Mouse (Mus musculus): ENCODE measurements at regions not wholly inside any gene's neighbourhood (a gene's known extent, or its start where the extent isn't known, plus 50 kb on each side); places are given as distances from the start of the nearest gene placed in this dataset.
"Not testable (repeated sequence)": the region's sequence is repeated elsewhere in the genome, so short reads cannot be mapped to it uniquely, and the experiment has no call there.

- DNase-seq (ENCODE audit: low read depth, low spot score): no peak
Measured at GRCm38 (mm10) chr13:78904102-78904501, 704.5 kb upstream of the Nr2f1 start.

- no peak for DNase-seq (ENCODE audit: low read depth, low spot score)
Measured at GRCm38 (mm10) chr13:78900693-78901092, 701.1 kb upstream of the Nr2f1 start.

- DNase-seq (ENCODE audit: low read depth, low spot score): no peak
Measured at GRCm38 (mm10) chr13:78892252-78892651, 692.7 kb upstream of the Nr2f1 start.

GRCm38 (mm10) chr13:78883062-78883461, 683.5 kb upstream of the Nr2f1 start:
- DNase-seq (ENCODE audit: low read depth, low spot score): no peak

GRCm38 (mm10) chr13:78872582-78872981, 673.0 kb upstream of the Nr2f1 start:
- DNase-seq (ENCODE audit: low read depth, low spot score): no peak

- DNase-seq (ENCODE audit: low read depth, low spot score): no peak
Measured at GRCm38 (mm10) chr13:78871976-78872375, 672.4 kb upstream of the Nr2f1 start.

- no peak for DNase-seq (ENCODE audit: low read depth, low spot score)
Measured at GRCm38 (mm10) chr13:78871254-78871653, 671.7 kb upstream of the Nr2f1 start.

GRCm38 (mm10) chr13:78824357-78824756, 624.8 kb upstream of the Nr2f1 start:
- DNase-seq (ENCODE audit: low read depth, low spot score): not testable (repeated sequence)

- peak; percentile 2 for DNase-seq (ENCODE audit: low read depth, low spot score)
Measured at GRCm38 (mm10) chr13:78809656-78810055, 610.1 kb upstream of the Nr2f1 start.

- no peak for DNase-seq (ENCODE audit: low read depth, low spot score)
Measured at GRCm38 (mm10) chr13:78802838-78803124, 603.2 kb upstream of the Nr2f1 start.

GRCm38 (mm10) chr13:78802011-78802837, 602.7 kb upstream of the Nr2f1 start:
- DNase-seq (ENCODE audit: low read depth, low spot score): no peak

- no peak for DNase-seq (ENCODE audit: low read depth, low spot score)
Measured at GRCm38 (mm10) chr13:78799641-78800040, 600.1 kb upstream of the Nr2f1 start.

- DNase-seq (ENCODE audit: low read depth, low spot score): no peak
Measured at GRCm38 (mm10) chr13:78795228-78795627, 595.7 kb upstream of the Nr2f1 start.

GRCm38 (mm10) chr13:78784285-78784684, 584.7 kb upstream of the Nr2f1 start:
- DNase-seq (ENCODE audit: low read depth, low spot score): no peak

GRCm38 (mm10) chr13:78783591-78784240, 584.2 kb upstream of the Nr2f1 start:
- no peak for DNase-seq (ENCODE audit: low read depth, low spot score)
